Mouse (Mus musculus): ENCODE data around the gene Sox13. TPM values are rescaled to one million over a fixed set of nuclear protein-coding genes. Genes with fewer than 3 reads are reported as not detected.

The Sox13 gene
- polyA plus RNA-seq, 1 experiment from 2014 or later: 8.8 TPM

DNA sequence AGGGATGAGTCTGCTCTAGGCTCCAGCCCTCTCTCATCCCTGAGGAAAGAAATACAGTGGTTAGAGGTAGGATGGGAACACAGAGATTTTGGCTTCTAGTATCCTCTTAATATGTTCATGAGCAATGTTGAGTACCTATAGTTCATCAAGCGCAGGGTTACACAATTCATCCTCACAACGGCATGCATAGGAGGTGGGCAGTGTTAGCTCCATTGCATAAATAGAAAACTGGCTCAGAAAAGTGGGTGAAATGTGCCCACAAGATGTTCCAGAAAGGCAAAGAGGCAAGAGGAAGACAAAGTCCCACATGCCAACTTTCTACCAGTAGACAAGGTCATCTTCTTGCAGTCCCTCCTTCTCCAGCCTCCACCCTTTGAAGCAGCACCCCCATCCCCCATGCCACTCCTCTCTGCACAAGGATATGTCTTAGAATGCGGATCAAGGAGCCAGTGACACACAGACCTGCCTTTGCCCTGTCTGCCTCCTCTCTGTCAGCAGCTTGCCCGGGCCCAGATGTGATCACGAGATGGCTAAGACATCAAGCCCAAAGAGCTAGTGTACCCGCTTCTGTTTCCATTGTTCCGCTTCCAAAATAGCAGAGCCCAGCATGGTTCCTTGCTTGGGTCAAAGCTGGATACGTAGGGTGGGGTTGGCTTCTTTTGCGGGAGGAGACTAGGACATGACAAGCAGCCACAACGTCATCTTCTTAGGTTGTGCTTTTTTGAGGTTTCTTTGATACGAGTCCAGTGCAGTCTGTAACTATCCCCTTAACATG lies 91.3 kb downstream of the Sox13 start:
- H3K27ac ChIP-seq (replicated peaks): no peak overlapping the region
- H3K4me3 ChIP-seq: no peak overlapping the region
- no peak overlapping the region for H3K4me2 ChIP-seq
- no peak overlapping the region for H3K9ac ChIP-seq
- H3K9me3 ChIP-seq: no peaks in the 10 kb centered on the region
- peaks cover 25% of the 10 kb centered on the region for H3K27me3 ChIP-seq
- H3K4me1 ChIP-seq (replicated peaks): peaks cover 27% of the 10 kb centered on the region
- 89% methylated on average over 11 of the region's 11 CpGs for whole genome bisulfite sequencing
- H3K36me3 ChIP-seq: no peaks in the 10 kb centered on the region
- no peak for ATAC-seq (ENCODE audit: low read depth)

Other genes with a start within 250 kb of the Sox13 start
- gene Golt1a, start 114.6 kb downstream of the Sox13 start, polyA plus RNA-seq (2015; fragmentation: Nextera tagmentation; extraction: Ambion mirVana): not detected in 2 replicates
- gene Kiss1, start 102.5 kb downstream of the Sox13 start, polyA plus RNA-seq (2015; fragmentation: Nextera tagmentation; extraction: Ambion mirVana): not detected in 2 replicates
- 0.20 and 0.37 TPM in 2 replicates for gene Ren1, start 73.9 kb downstream of the Sox13 start, polyA plus RNA-seq (2015; fragmentation: Nextera tagmentation; extraction: Ambion mirVana)
- 10.1 and 10.2 TPM in 2 replicates for gene Etnk2, start 60.8 kb downstream of the Sox13 start, polyA plus RNA-seq (2015; fragmentation: Nextera tagmentation; extraction: Ambion mirVana)
- 546 and 587 TPM in 2 replicates for gene Snrpe, start 185.9 kb upstream of the Sox13 start, polyA plus RNA-seq (2015; fragmentation: Nextera tagmentation; extraction: Ambion mirVana)
- gene Zbed6, start 236.5 kb upstream of the Sox13 start, polyA plus RNA-seq (2015; fragmentation: Nextera tagmentation; extraction: Ambion mirVana): not detected in 2 replicates
- gene Gm38394, start 236.9 kb upstream of the Sox13 start, polyA plus RNA-seq (2015; fragmentation: Nextera tagmentation; extraction: Ambion mirVana): 2.8 and 3.7 TPM in 2 replicates